Mouse (Mus musculus): ENCODE measurements around the gene Tmc8. TPM values are rescaled to one million over a fixed set of nuclear protein-coding genes. Genes with fewer than 3 reads are reported as not detected.

The Tmc8 gene
- total RNA-seq, 1 experiment, result 3.9 TPM

- H3K27ac ChIP-seq (ENCODE audit: insufficient read depth, low read depth, low read length, poor library complexity, severe bottlenecking), result no peak overlapping the region
- in situ Hi-C loops (cut with MboI; ENCODE audit: low sequenced_read_pairs in 2 of 2, unreplicated experiment in 2 of 2), result no loop called here
- H3K9ac ChIP-seq (ENCODE audit: insufficient read depth, low read depth, low read length, poor library complexity, severe bottlenecking), result no peak overlapping the region
- no peak overlapping the region for H3K4me3 ChIP-seq (ENCODE audit: insufficient read depth in 1 of 2, low read depth in 1 of 2, low read length in 2 of 2, poor library complexity in 1 of 2, severe bottlenecking in 1 of 2)
- DNase-seq (ENCODE audit: low read depth, low spot score), result no peak
- TF ChIP-seq ZC3H11A (IDR thresholded peaks at IDR 0.05; ENCODE audit: borderline replicate concordance, low read depth, low read length) (no peak), MAFK (IDR thresholded peaks at IDR 0.05; ENCODE audit: insufficient read depth, low read depth, low read length) (no peak), HCFC1 (IDR thresholded peaks at IDR 0.05; ENCODE audit: borderline replicate concordance, insufficient read depth, low read length) (no peak), CHD2 (IDR thresholded peaks at IDR 0.05; ENCODE audit: low read depth, low read length) (no peak), ZNF384 (IDR thresholded peaks at IDR 0.05; ENCODE audit: low read depth, low read length) (no peak)
- no peaks in the 10 kb centered on the region for H3K9me3 ChIP-seq (ENCODE audit: control insufficient read depth, insufficient read depth, low read depth, low read length)
- H3K4me1 ChIP-seq (ENCODE audit: control insufficient read depth in 2 of 2, insufficient read depth in 2 of 2, low read length in 2 of 2, poor library complexity in 1 of 2), result peaks cover 2 to 13% of the 10 kb centered on the region in 2 experiments; a peak in 3 of 4 replicates
- H3K36me3 ChIP-seq (ENCODE audit: control insufficient read depth, insufficient read depth, low read length, poor library complexity, severe bottlenecking), result peaks cover 34% of the 10 kb centered on the region
Measured at GRCm38 (mm10) chr11:117770407-117770806, 11.5 kb upstream of the Tmc8 start.

- TF ChIP-seq CHD2 (IDR thresholded peaks at IDR 0.05; ENCODE audit: low read depth, low read length), result no peak
- no peak for TF ChIP-seq ZNF384 (IDR thresholded peaks at IDR 0.05; ENCODE audit: low read depth, low read length)
- TF ChIP-seq MAFK (IDR thresholded peaks at IDR 0.05; ENCODE audit: insufficient read depth, low read depth, low read length), result no peak
- TF ChIP-seq ZC3H11A (IDR thresholded peaks at IDR 0.05; ENCODE audit: borderline replicate concordance, low read depth, low read length), result no peak
- no peak for TF ChIP-seq HCFC1 (IDR thresholded peaks at IDR 0.05; ENCODE audit: borderline replicate concordance, insufficient read depth, low read length)
- H3K4me1 ChIP-seq (ENCODE audit: control insufficient read depth in 2 of 2, insufficient read depth in 2 of 2, low read length in 2 of 2, poor library complexity in 1 of 2), result peaks cover 2 to 9% of the 10 kb centered on the region in 2 experiments; a peak in 2 of 4 replicates
- in situ Hi-C loops (cut with MboI; ENCODE audit: low sequenced_read_pairs in 2 of 2, unreplicated experiment in 2 of 2), result no loop called here
- no peak overlapping the region for H3K27ac ChIP-seq (ENCODE audit: insufficient read depth, low read depth, low read length, poor library complexity, severe bottlenecking)
- H3K9me3 ChIP-seq (ENCODE audit: control insufficient read depth, insufficient read depth, low read depth, low read length), result no peaks in the 10 kb centered on the region
- no peak overlapping the region for H3K9ac ChIP-seq (ENCODE audit: insufficient read depth, low read depth, low read length, poor library complexity, severe bottlenecking)
- DNase-seq (ENCODE audit: low read depth, low spot score), result no peak
- H3K4me3 ChIP-seq (ENCODE audit: insufficient read depth in 1 of 2, low read depth in 1 of 2, low read length in 2 of 2, poor library complexity in 1 of 2, severe bottlenecking in 1 of 2), result no peak overlapping the region
- peaks cover 32% of the 10 kb centered on the region for H3K36me3 ChIP-seq (ENCODE audit: control insufficient read depth, insufficient read depth, low read length, poor library complexity, severe bottlenecking)
Measured at GRCm38 (mm10) chr11:117772352-117772751, 9.5 kb upstream of the Tmc8 start.

- TF ChIP-seq MAFK (IDR thresholded peaks at IDR 0.05; ENCODE audit: insufficient read depth, low read depth, low read length) (no peak), CHD2 (IDR thresholded peaks at IDR 0.05; ENCODE audit: low read depth, low read length) (no peak), HCFC1 (IDR thresholded peaks at IDR 0.05; ENCODE audit: borderline replicate concordance, insufficient read depth, low read length) (no peak), ZC3H11A (IDR thresholded peaks at IDR 0.05; ENCODE audit: borderline replicate concordance, low read depth, low read length) (no peak), ZNF384 (IDR thresholded peaks at IDR 0.05; ENCODE audit: low read depth, low read length) (no peak)
- peaks cover 0 to 10% of the 10 kb centered on the region in 2 experiments; a peak in 2 of 4 replicates for H3K4me1 ChIP-seq (ENCODE audit: control insufficient read depth in 2 of 2, insufficient read depth in 2 of 2, low read length in 2 of 2, poor library complexity in 1 of 2)
- H3K36me3 ChIP-seq (ENCODE audit: control insufficient read depth, insufficient read depth, low read length, poor library complexity, severe bottlenecking), result peaks cover 36% of the 10 kb centered on the region
Measured at GRCm38 (mm10) chr11:117774925-117775324, 7.0 kb upstream of the Tmc8 start.

GRCm38 (mm10) chr11:117775540-117775939 lies 6.3 kb upstream of the Tmc8 start:
- peaks cover 36% of the 10 kb centered on the region for H3K36me3 ChIP-seq (ENCODE audit: control insufficient read depth, insufficient read depth, low read length, poor library complexity, severe bottlenecking)
- H3K9me3 ChIP-seq (ENCODE audit: control insufficient read depth, insufficient read depth, low read depth, low read length), result no peaks in the 10 kb centered on the region
- TF ChIP-seq MAFK (IDR thresholded peaks at IDR 0.05; ENCODE audit: insufficient read depth, low read depth, low read length) (no peak), ZC3H11A (IDR thresholded peaks at IDR 0.05; ENCODE audit: borderline replicate concordance, low read depth, low read length) (no peak), ZNF384 (IDR thresholded peaks at IDR 0.05; ENCODE audit: low read depth, low read length) (no peak), HCFC1 (IDR thresholded peaks at IDR 0.05; ENCODE audit: borderline replicate concordance, insufficient read depth, low read length) (no peak), CHD2 (IDR thresholded peaks at IDR 0.05; ENCODE audit: low read depth, low read length) (no peak)

More at GRCm38 (mm10) chr11:117774925-117775324, 7.0 kb upstream of the Tmc8 start:
- Histone ChIP-seq H3K4me3 (ENCODE audit: insufficient read depth in 1 of 2, low read depth in 1 of 2, low read length in 2 of 2, poor library complexity in 1 of 2, severe bottlenecking in 1 of 2) (no peak overlapping the region), H3K27ac (ENCODE audit: insufficient read depth, low read depth, low read length, poor library complexity, severe bottlenecking) (no peak overlapping the region), H3K9me3 (ENCODE audit: control insufficient read depth, insufficient read depth, low read depth, low read length) (no peaks in the 10 kb centered on the region), H3K9ac (ENCODE audit: insufficient read depth, low read depth, low read length, poor library complexity, severe bottlenecking) (no peak overlapping the region)
- in situ Hi-C loops (cut with MboI; ENCODE audit: low sequenced_read_pairs in 2 of 2, unreplicated experiment in 2 of 2), result no loop called here
- DNase-seq (ENCODE audit: low read depth, low spot score), result no peak

More at GRCm38 (mm10) chr11:117775540-117775939, 6.3 kb upstream of the Tmc8 start:
- in situ Hi-C loops (cut with MboI; ENCODE audit: low sequenced_read_pairs in 2 of 2, unreplicated experiment in 2 of 2), result no loop called here
- Histone ChIP-seq H3K9ac (ENCODE audit: insufficient read depth, low read depth, low read length, poor library complexity, severe bottlenecking) (no peak overlapping the region), H3K27ac (ENCODE audit: insufficient read depth, low read depth, low read length, poor library complexity, severe bottlenecking) (no peak overlapping the region), H3K4me3 (ENCODE audit: insufficient read depth in 1 of 2, low read depth in 1 of 2, low read length in 2 of 2, poor library complexity in 1 of 2, severe bottlenecking in 1 of 2) (no peak overlapping the region), H3K4me1 (ENCODE audit: control insufficient read depth in 2 of 2, insufficient read depth in 2 of 2, low read length in 2 of 2, poor library complexity in 1 of 2) (peaks cover 0 to 8% of the 10 kb centered on the region in 2 experiments; a peak in 2 of 4 replicates)
- no peak for DNase-seq (ENCODE audit: low read depth, low spot score)
